Mouse (Mus musculus) C2C12 (cell line): ENCODE measurements around the gene Lamc1.

Source experiments
- CEBPB ChIP-seq: IDR thresholded peaks from one replicate; pipeline ENCODE4 v1.6.1; 2011; ENCODE audit warnings: low read depth, mild to moderate bottlenecking, control low read depth, moderate library complexity
- CTCF ChIP-seq: IDR thresholded peaks from one replicate; pipeline ENCODE4 v1.5.1; 2011; ENCODE audit not compliant: control insufficient read depth, insufficient read depth, insufficient read length
- FOSL1 ChIP-seq: IDR thresholded peaks from one replicate; pipeline ENCODE4 v1.8.0; 2011; ENCODE audit warnings: mild to moderate bottlenecking, low read length; ENCODE audit not compliant: poor library complexity, insufficient read depth, severe bottlenecking
- MAX ChIP-seq: IDR thresholded peaks from one replicate; pipeline ENCODE4 v1.6.1; 2011; ENCODE audit warnings: mild to moderate bottlenecking, control low read depth
- MYOG ChIP-seq: IDR thresholded peaks from one replicate; pipeline ENCODE4 v1.6.1; 2011; ENCODE audit not compliant: control insufficient read depth, insufficient read length; ENCODE audit errors: extremely low read depth
- USF1 ChIP-seq: IDR thresholded peaks from one replicate; pipeline ENCODE4 v1.6.1; 2011; ENCODE audit warnings: low read depth, mild to moderate bottlenecking, control low read depth, moderate library complexity

DNA sequence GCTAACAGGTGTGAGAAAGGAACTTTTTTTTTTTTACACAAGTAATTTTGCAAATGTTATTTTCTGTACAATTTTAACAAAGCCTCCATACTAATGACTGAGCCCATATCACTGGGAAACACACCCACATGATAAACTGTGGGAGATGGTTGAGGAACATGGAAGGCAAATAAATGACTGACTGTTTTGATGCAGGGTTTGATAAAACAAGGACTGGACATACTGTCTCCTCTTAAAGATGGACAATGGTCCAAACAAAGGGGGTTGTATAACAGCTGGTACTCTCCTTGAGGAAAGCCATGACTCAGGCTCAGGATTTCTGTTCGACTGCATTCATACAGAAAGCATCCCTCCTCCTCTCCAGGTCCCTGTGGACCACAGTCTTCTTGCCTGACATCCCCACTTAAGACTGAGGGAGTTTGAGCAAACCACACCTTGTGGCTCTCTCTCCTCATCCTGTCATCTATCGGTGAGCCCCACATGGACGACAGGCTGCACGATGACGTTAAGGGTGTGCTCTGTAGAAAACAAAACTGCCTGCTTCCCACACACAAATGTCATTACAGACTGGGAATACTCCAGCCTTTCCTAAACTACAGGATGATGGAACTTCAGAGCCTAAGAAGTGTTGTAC is 50.1 kb downstream of the Lamc1 start:
- TF ChIP-seq CTCF (no peak), MYOG (no peak), MAX (no peak), USF1 (no peak), CEBPB (no peak), FOSL1 (no peak)
